Mouse (Mus musculus) liver, embryonic 16.5 days (tissue): ENCODE data around the gene Csdc2. TPM values are rescaled to one million over a fixed set of nuclear protein-coding genes. Genes with fewer than 3 reads are reported as not detected.
A peak's percentile ranks its signal among the peaks of the same experiment; 100 is the strongest.

Source experiments
- ATAC-seq: fragments of 200-750 bp; cut with Nextera tagmentation; 2 replicates; pipeline ENCODE4 v1.8.0; 2017; ENCODE audit warnings: low read depth, mild to moderate bottlenecking, moderate number of reproducible peaks, moderate library complexity
- H3K27ac ChIP-seq: fragments of 300-500 bp; sonication (generic); 2 replicates; pipeline ENCODE4 v1.5.1; 2014; ENCODE audit warnings: mild to moderate bottlenecking, low read length
- H3K27me3 ChIP-seq: fragments of 300-500 bp; sonication (generic); 2 replicates; pipeline ENCODE4 v1.6.1; 2014; ENCODE audit warnings: low read depth, low read length, mixed read lengths; ENCODE audit not compliant: control insufficient read depth, insufficient read depth
- H3K36me3 ChIP-seq: fragments of 300-500 bp; sonication (generic); 2 replicates; pipeline ENCODE4 v1.6.1; 2014; ENCODE audit warnings: mild to moderate bottlenecking; ENCODE audit not compliant: control insufficient read depth, insufficient read depth
- H3K4me1 ChIP-seq: fragments of 300-500 bp; sonication (generic); 2 replicates; pipeline ENCODE4 v1.6.1; 2014; ENCODE audit warnings: low read depth, low read length, mixed read lengths; ENCODE audit not compliant: control insufficient read depth
- H3K4me2 ChIP-seq: fragments of 300-500 bp; sonication (generic); 2 replicates; pipeline ENCODE4 v1.6.1; 2014; ENCODE audit warnings: low read depth, low read length, mixed read lengths
- H3K4me3 ChIP-seq: fragments of 300-500 bp; sonication (generic); 2 replicates; pipeline ENCODE4 v1.5.1; 2014; ENCODE audit warnings: low read depth, mild to moderate bottlenecking, low read length
- H3K9ac ChIP-seq: fragments of 300-500 bp; sonication (generic); 2 replicates; pipeline ENCODE4 v1.6.1; 2014; ENCODE audit warnings: low read depth, low read length
- H3K9me3 ChIP-seq: fragments of 300-500 bp; sonication (generic); replicated peaks from 2 replicates; pipeline ENCODE4 v1.6.1; 2016; ENCODE audit warnings: low read length; ENCODE audit not compliant: control insufficient read depth
- WGBS: fragments of 180-500 bp; shearing (Covaris S2); extraction: QIAGEN DNeasy Blood & Tissue Kit; methylation state at CpG from one replicate; pipeline ENCODE4 v1.1.7; 2014; ENCODE audit not compliant: insufficient replicate concordance; 5-methylcytosine and 5-hydroxymethylcytosine counted together
- polyA plus RNA-seq: library from polyadenylated mRNA; unstranded; fragments of >200 nt; fragmentation: Nextera tagmentation; extraction: Ambion mirVana; gene quantifications from 2 replicates; pipeline ENCODE4 v1.2.1, GENCODE M21; 2015

Csdc2 gene
- polyA plus RNA-seq, 1 experiment from 2014 or later, result 1.3 TPM

DNA sequence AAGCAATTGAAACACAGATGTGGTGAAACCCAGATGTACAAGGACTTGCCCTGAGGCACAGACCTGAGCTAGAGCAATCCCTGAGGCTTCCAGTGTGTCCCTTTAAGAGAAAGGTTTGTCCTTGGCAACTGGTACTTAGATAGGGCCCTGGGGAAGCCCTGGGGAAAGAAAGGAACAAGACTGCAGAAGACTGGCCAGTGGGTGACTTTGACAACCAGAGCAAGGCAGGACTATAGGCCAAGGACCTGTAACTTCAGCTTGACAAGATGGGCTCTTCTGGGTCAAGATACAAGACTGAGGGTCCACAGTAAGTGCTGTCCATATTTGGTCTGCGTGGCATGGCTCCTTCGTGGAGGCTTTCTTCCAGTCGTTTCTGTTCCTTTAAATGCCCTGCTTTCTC is 51.1 kb downstream of the Csdc2 start, which contains the start of gene Xrcc6:
Xrcc6 (plus strand) TSS at position 190 of the 400 bp plus-strand sequence.
- Histone ChIP-seq H3K36me3 (no peaks in the 10 kb centered on the region), H3K4me3 (no peak within 1 kb of the TSS), H3K27me3 (no peaks in the 10 kb centered on the region), H3K9ac (no peak within 1 kb of the TSS), H3K9me3 (no peaks in the 10 kb centered on the region), H3K27ac (no peak within 1 kb of the TSS), H3K4me2 (no peak within 1 kb of the TSS), H3K4me1 (peaks cover 25% of the 10 kb centered on the region)
- 56% methylated on average over 3 of the region's 3 CpGs for WGBS
- ATAC-seq, result no peak

DNA sequence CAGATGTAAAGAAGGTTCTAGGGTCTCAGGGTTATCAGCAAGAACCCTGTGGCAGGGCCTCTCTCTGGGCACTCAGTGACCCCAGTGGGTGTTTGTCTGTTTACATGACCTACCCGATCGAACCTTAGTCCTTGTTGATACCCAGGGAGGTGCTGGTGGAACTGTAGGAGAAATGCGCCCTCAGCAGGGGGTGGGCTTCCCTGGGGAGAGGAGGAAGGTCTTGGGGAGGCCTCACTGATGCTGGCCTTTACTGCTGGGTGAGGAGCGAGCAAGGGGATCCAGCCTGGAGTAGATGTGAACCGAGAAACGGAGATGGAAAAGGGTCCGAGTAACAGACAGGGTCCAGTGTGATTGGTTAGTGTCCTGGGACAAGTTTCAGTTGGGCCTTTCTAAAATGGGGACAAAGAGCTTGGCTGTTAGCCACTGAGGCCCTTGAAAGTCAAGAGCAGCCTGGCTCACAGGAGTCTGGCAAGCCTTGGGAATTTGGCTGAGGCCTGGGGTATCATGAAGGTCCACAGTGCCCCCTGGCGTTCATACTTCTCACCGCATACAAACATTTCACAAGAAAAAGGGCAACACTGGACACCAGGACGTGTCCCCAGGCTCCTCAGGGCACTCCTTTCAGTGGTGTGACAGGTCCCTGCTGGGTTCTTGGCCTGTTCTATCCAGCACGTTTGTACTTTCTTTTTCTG is 53.0 kb downstream of the Csdc2 start:
- Histone ChIP-seq H3K27ac (peak overlapping the region; percentile 79), H3K4me2 (peak overlapping the region; percentile 55), H3K4me3 (peak overlapping the region; percentile 44)

DNA sequence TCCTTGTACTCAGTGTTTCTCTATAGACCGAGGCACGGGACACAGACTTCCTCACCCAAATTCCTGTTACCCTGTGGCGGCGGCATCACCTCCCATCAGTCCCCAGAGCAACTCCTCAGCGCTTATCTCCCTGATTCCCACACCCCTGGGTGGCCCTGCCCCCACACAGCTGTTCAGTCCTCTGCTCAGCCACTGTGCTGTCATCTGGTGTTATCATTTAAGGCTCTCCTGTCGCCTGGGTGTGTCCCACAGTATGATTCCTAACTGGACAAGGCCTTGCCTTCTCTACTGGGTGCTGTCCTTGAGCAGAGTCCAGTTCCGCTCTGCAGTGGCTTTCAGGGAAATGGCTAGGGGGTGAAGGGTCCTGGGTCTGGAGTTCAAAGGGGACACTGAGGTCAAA is 54.0 kb downstream of the Csdc2 start:
- peak; percentile 98 for ATAC-seq
- 16% methylated on average over 7 of the region's 7 CpGs for WGBS
- Histone ChIP-seq H3K9ac (peak overlapping the region; percentile 46), H3K9me3 (no peaks in the 10 kb centered on the region), H3K27ac (peak overlapping the region; percentile 79), H3K27me3 (no peaks in the 10 kb centered on the region), H3K4me3 (peak overlapping the region; percentile 44), H3K36me3 (no peaks in the 10 kb centered on the region), H3K4me1 (peaks cover 28% of the 10 kb centered on the region), H3K4me2 (peak overlapping the region; percentile 55)

More for the DNA sequence above, 53.0 kb downstream of the Csdc2 start:
- H3K4me1 ChIP-seq, result peaks cover 28% of the 10 kb centered on the region
- peak overlapping the region; percentile 46 for H3K9ac ChIP-seq
- no peaks in the 10 kb centered on the region for H3K9me3 ChIP-seq
- no peaks in the 10 kb centered on the region for H3K36me3 ChIP-seq
- 54% methylated on average over 11 of the region's 11 CpGs for WGBS
- no peaks in the 10 kb centered on the region for H3K27me3 ChIP-seq
- ATAC-seq, result peak; percentile 42

DNA sequence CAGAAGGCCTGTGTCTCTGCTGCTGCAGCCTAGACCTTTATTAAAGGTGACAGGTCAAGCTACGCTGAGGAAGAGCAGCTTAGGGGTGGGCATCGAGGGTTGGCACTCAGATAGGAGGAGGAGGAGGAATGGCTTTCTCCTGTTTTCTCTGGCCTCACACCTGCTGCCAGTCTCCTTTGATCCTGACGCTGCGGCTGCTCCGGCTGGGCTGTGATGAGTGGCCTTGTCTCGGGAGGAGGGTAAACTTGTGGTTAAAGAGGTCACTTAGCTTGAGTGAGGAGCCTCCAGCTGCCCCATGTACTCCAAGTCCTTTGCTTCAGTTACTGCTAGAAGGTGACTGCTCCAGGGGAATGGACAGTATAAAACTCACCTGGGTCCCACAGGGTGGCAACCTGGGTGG is 57.4 kb downstream of the Csdc2 start:
- Histone ChIP-seq H3K9ac (no peak overlapping the region), H3K4me2 (no peak overlapping the region), H3K4me1 (peaks cover 28% of the 10 kb centered on the region), H3K4me3 (no peak overlapping the region), H3K36me3 (peaks cover 4% of the 10 kb centered on the region; the same call in 1 of the 2 replicates), H3K27me3 (no peaks in the 10 kb centered on the region), H3K9me3 (no peaks in the 10 kb centered on the region), H3K27ac (no peak overlapping the region)
- WGBS, result 76% methylated on average over 6 of the region's 6 CpGs
- ATAC-seq, result no peak

Other genes with a start within 250 kb of the Csdc2 start
- gene Chadl, start 239.5 kb upstream of the Csdc2 start, polyA plus RNA-seq, result 0.44 and 0.52 TPM in 2 replicates
- gene Zc3h7b, start 191.7 kb upstream of the Csdc2 start, polyA plus RNA-seq, result 4.1 and 4.6 TPM in 2 replicates
- gene Rangap1, start 191.2 kb upstream of the Csdc2 start, polyA plus RNA-seq, result 63.6 and 67.3 TPM in 2 replicates
- 6.3 and 9.2 TPM in 2 replicates for gene Tef, start 134.3 kb upstream of the Csdc2 start, polyA plus RNA-seq
- 11.7 and 14.9 TPM in 2 replicates for gene Tob2, start 78.0 kb upstream of the Csdc2 start, polyA plus RNA-seq
- 72.6 and 79.6 TPM in 2 replicates for gene Phf5a, start 64.8 kb upstream of the Csdc2 start, polyA plus RNA-seq
- 109 and 114 TPM in 2 replicates for gene Aco2, start 64.5 kb upstream of the Csdc2 start, polyA plus RNA-seq
- gene Polr3h, start 10.5 kb upstream of the Csdc2 start, polyA plus RNA-seq, result 53.2 and 55.3 TPM in 2 replicates
- 13.6 and 14.9 TPM in 2 replicates for gene Pmm1, start 24.2 kb downstream of the Csdc2 start, polyA plus RNA-seq
- gene 1700029P11Rik, start 43.8 kb downstream of the Csdc2 start, polyA plus RNA-seq, result not detected in 2 replicates
- 48.4 and 52.7 TPM in 2 replicates for gene Xrcc6, start 51.1 kb downstream of the Csdc2 start, polyA plus RNA-seq
- 10.7 and 11.5 TPM in 2 replicates for gene Desi1, start 97.1 kb downstream of the Csdc2 start, polyA plus RNA-seq
- gene Snu13, start 110.8 kb downstream of the Csdc2 start, polyA plus RNA-seq, result 111 and 121 TPM in 2 replicates
- gene 4930407I10Rik, start 122.4 kb downstream of the Csdc2 start, polyA plus RNA-seq, result not detected in 2 replicates
- gene Mei1, start 133.2 kb downstream of the Csdc2 start, polyA plus RNA-seq, result not detected in 2 replicates
- 5.3 and 5.5 TPM in 2 replicates for gene Ccdc134, start 191.2 kb downstream of the Csdc2 start, polyA plus RNA-seq
- 51.9 and 53.2 TPM in 2 replicates for gene Srebf2, start 210.4 kb downstream of the Csdc2 start, polyA plus RNA-seq